Mouse (Mus musculus) CD8-positive naive resting alpha-beta T cell, adult 57 days (primary cell): ENCODE measurements around the gene March1. TPM values are rescaled to one million over a fixed set of nuclear protein-coding genes. Genes with fewer than 3 reads are reported as not detected.

Experiments used
- total RNA-seq: library from RNA; stranded (reverse); gene quantifications from one replicate; pipeline ENCODE4 v1.2.4, GENCODE M21; 2023

Gene March1
- total RNA-seq = 10.4 TPM

GRCm38 (mm10) chr8:65617871-65618751 is at the start of gene March1:
March1 (plus strand) TSS chr8:65617900.

GRCm38 (mm10) chr8:66486084-66486763 is 868.5 kb downstream of the March1 start, which contains the start of gene Tma16:
Tma16 (minus strand) TSS chr8:66486530.

GRCm38 (mm10) chr8:66511537-66511936 is 893.8 kb downstream of the March1 start, which contains the start of gene Tktl2:
Tktl2 (plus strand) TSS chr8:66511756.

